Mouse (Mus musculus): ENCODE results near the gene Olfr56. TPM values are rescaled to one million over a fixed set of nuclear protein-coding genes. Genes with fewer than 3 reads are reported as not detected.
"Not testable (repeated sequence)": the region's sequence is repeated elsewhere in the genome, so short reads cannot be mapped to it uniquely, and the experiment has no call there.

Gene Olfr56
- polyA plus RNA-seq, 1 experiment from 2014 or later: not detected

DNA sequence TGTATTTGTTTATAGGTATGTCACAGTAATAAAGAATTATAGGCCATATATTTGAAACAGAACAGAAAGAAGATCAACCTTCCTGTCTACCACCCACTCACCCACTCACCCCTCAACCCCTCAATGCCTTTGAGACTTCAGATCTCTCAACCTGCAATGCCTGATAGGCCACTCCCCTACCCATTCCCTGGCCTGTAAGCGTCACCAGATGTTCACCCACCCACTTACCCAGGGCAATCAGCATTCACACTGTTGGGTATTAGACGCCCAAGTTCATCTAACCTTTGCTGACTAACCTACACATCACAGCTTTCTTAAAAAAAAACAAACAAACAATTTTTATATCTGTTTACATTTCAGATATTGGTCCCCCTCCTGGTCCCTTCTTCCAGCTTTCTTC is 83.2 kb downstream of the Olfr56 start:
- WGBS: 73% methylated on average over 2 of the region's 2 CpGs
- H3K4me1 ChIP-seq; H3K4me2 ChIP-seq; H3K9me3 ChIP-seq; ATAC-seq (ENCODE audit: extremely low read depth, insufficient number of reproducible peaks, low FRiP score, low TSS enrichment); H3K4me3 ChIP-seq; H3K27me3 ChIP-seq (replicated peaks); H3K36me3 ChIP-seq; H3K9ac ChIP-seq; H3K27ac ChIP-seq (replicated peaks): not testable (repeated sequence)

DNA sequence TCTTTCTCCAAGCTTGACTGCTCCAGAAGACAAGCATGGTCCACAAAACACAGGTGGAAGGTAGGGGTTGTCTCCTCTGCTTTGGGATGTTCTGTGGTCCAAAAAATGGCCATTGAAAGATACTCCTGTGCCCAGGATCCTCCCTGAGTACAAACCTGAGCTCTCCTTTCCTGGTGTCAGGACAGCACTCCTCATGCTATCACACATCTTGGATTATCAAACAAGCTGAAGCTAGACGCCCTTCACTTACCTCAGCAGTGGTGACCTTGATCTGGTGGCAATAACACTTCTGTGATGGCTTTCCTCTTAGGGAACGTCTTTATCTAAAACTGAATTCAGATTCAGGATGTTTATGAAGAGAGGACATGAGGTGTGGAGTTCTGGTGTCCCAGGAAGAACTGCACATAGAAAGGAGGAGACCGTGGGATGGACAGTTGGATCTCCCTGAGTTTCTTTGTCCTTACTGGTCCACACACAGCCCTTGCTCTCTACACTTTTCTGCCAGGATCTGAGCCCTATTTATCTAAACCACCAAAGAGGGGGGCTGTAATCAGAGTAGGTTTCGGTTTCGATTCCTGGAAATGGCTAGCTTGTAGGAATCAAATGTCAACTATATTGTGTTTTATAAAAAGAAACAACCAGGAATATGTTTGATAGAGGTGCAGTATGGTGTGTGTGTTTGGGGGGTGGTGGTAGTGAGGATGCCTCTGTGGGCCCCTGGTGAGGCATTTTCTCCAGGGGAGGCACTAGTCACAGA is 85.2 kb downstream of the Olfr56 start, which contains the start of gene Tgtp2:
Gene Tgtp2, minus strand, starts transcription at position 494 of the 757 bp plus-strand sequence.
- H3K27ac ChIP-seq (replicated peaks); H3K9ac ChIP-seq; ATAC-seq (ENCODE audit: extremely low read depth, insufficient number of reproducible peaks, low FRiP score, low TSS enrichment); H3K27me3 ChIP-seq (replicated peaks); H3K36me3 ChIP-seq; H3K9me3 ChIP-seq; H3K4me3 ChIP-seq; H3K4me2 ChIP-seq; H3K4me1 ChIP-seq: not testable (repeated sequence)
- 56% methylated on average over 5 of the region's 5 CpGs for WGBS

DNA sequence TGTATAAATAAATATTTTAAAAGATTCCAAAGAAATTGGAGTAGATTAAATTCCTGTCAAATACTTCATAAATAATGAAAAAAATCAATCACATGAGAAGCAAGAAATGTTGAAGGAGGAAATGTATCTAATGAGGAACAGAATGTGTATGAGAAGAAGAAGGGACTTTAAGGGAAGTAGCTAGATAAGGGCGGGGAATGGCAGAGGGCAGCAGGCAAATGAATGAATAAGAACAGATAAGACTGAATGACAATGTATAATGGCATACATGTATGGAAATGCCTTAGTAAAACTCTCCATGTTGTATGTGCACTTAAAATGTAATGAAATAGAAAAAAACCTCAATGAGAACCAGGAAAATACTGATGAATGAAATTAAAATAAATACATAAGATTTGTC is 89.7 kb downstream of the Olfr56 start:
- WGBS: 60% methylated on average over 1 of the region's 1 CpGs
- no peak for ATAC-seq (ENCODE audit: extremely low read depth, insufficient number of reproducible peaks, low FRiP score, low TSS enrichment)

DNA sequence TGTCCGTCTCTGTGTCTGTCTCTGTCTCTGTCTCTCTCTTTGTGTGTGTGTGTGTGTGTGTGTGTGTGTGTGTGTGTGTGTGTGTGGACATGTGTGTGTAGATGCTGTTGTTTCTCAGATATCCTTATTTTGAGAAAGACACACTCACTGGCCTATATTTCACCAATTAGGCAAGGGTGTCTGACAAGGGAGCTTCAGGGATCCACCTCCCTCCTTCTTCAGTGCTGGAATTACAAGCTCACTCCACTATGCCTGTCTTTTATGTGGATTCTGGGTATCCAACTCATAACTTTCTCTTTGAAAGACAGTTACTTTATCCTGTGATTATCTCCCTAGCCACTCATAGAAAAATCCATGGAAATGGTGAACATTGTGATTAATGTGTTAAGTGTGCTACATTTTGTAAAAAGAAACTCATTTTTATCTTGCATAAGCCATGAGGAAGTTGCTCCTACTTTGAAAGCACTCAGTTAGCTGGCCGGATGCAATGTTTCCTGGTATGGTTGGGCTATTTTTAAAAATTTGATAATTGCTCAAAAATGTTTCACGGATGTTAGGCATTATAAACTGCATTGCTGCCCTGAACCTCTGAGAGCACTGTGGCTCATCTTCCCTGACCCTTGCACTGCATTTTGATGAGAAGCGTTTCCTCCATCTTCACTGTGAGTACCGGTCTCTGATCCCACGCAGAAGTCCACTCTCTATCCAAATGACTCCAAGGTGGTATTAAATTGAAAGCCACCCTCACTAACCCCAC is 97.5 kb downstream of the Olfr56 start, which contains the start of gene Ifi47:
Gene Ifi47, plus strand, starts transcription at position 587 of the 757 bp plus-strand sequence.
- WGBS: 47% methylated on average over 6 of the region's 6 CpGs
- ATAC-seq (ENCODE audit: extremely low read depth, insufficient number of reproducible peaks, low FRiP score, low TSS enrichment); H3K36me3 ChIP-seq: not testable (repeated sequence)

More for the DNA sequence above, 89.7 kb downstream of the Olfr56 start:
- Histone ChIP-seq H3K4me1 (no peaks in the 10 kb centered on the region), H3K36me3 (no peaks in the 10 kb centered on the region), H3K27me3 (replicated peaks) (no peaks in the 10 kb centered on the region), H3K27ac (replicated peaks) (no peak overlapping the region), H3K4me3 (no peak overlapping the region), H3K9ac (no peak overlapping the region), H3K9me3 (no peaks in the 10 kb centered on the region), H3K4me2 (no peak overlapping the region)

DNA sequence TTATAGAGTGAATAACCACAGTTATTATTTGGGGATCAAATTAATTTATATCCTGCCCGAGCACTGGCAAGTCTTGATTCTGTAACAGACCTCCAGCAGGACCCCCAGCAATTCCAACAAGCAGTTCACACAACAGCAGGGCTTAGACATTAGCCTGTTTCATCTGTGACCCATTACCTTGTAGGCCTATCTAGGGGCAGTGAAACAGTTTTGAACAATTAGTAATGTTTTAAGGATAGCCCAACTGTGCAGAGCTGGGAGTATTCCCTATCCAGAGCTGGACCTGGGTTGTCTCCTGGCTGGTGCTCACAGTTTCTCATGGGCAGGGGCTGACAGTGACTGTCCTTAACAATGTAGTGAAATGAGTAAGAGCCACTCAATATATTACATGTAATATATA is 98.3 kb downstream of the Olfr56 start:
- Histone ChIP-seq H3K27me3 (replicated peaks) (no peaks in the 10 kb centered on the region), H3K4me1 (no peaks in the 10 kb centered on the region), H3K4me2 (no peak overlapping the region), H3K9me3 (no peaks in the 10 kb centered on the region), H3K27ac (replicated peaks) (no peak overlapping the region), H3K36me3 (no peaks in the 10 kb centered on the region), H3K4me3 (no peak overlapping the region), H3K9ac (no peak overlapping the region)
- no peak for ATAC-seq (ENCODE audit: extremely low read depth, insufficient number of reproducible peaks, low FRiP score, low TSS enrichment)
- 61% methylated on average over 1 of the region's 1 CpGs for WGBS

More for the DNA sequence above, 97.5 kb downstream of the Olfr56 start, which contains the start of gene Ifi47:
- H3K4me1 ChIP-seq; H3K4me3 ChIP-seq; H3K4me2 ChIP-seq; H3K9ac ChIP-seq; H3K9me3 ChIP-seq; H3K27me3 ChIP-seq (replicated peaks): not testable (repeated sequence)
- H3K27ac ChIP-seq (replicated peaks): peak within 1 kb of the TSS; percentile 15; the same call in 1 of the 2 replicates

DNA sequence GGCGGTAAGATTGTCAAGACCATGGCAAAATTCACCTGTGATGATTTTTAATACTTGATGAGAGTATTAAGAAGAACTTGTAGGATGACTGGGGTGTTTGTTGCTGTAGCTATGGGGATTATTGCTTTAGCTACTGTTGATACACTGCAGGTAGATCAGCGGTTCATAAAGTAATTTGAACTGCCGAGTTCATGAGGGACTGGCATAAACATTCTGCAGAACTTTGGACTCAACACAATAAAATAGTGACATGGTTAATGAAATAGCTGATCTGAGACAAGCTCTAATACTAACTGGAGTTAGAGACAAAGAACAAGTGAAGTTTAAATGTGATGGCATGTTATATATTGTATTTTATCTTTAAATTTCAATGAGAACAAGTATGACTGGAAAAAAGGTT is 100.0 kb downstream of the Olfr56 start:
- Histone ChIP-seq H3K36me3 (no peaks in the 10 kb centered on the region), H3K27ac (replicated peaks) (no peak overlapping the region), H3K27me3 (replicated peaks) (no peaks in the 10 kb centered on the region), H3K9me3 (no peaks in the 10 kb centered on the region), H3K4me3 (no peak overlapping the region), H3K9ac (no peak overlapping the region), H3K4me2 (no peak overlapping the region), H3K4me1 (no peaks in the 10 kb centered on the region)
- WGBS: 78% methylated on average over 3 of the region's 3 CpGs
- ATAC-seq (ENCODE audit: extremely low read depth, insufficient number of reproducible peaks, low FRiP score, low TSS enrichment): no peak

DNA sequence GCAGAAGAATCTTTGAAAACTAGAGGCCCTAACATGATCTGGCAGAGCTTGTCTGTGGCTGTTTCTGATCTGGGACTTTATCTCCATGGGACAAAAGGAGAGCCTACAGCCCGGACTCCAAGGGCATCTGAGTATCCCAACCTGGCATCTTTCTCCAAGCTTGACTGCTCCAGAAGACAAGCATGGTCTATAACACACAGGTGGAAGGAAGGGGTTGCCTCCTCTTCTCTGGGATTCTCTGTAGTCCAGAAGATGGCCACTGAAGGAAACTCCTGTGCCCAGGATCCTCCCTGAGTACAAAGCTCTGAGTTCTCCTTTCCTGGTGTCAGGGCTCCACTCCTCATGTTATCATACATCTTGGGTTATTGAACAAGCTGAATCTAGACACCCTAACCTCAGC is 101.9 kb downstream of the Olfr56 start:
- no peaks in the 10 kb centered on the region for H3K4me1 ChIP-seq
- no peaks in the 10 kb centered on the region for H3K9me3 ChIP-seq
- H3K9ac ChIP-seq: no peak overlapping the region
- no peaks in the 10 kb centered on the region for H3K27me3 ChIP-seq (replicated peaks)
- no peaks in the 10 kb centered on the region for H3K36me3 ChIP-seq
- WGBS: 55% methylated on average over 1 of the region's 1 CpGs
- no peak overlapping the region for H3K27ac ChIP-seq (replicated peaks)
- no peak overlapping the region for H3K4me2 ChIP-seq
- ATAC-seq (ENCODE audit: extremely low read depth, insufficient number of reproducible peaks, low FRiP score, low TSS enrichment): no peak
- no peak overlapping the region for H3K4me3 ChIP-seq

DNA sequence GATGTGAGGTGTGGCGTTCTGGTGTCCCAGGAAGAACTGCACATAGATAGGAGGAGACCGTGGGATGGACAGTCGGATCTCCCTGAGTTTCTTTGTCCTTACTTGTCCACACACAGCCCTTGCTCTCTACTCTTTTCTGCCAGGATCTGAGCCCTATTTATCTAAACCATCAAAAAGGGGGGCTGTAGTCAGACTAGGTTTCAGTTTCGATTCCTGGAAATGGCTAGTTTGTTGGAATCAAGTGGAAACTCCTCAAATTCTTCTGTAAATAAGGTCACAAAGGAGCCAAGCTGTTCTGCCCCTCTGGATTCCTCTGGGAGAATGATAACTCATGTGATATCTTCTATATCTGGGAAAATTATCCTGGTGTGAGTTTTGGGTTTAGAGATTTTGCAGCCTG is 102.7 kb downstream of the Olfr56 start:
- H3K27ac ChIP-seq (replicated peaks): no peak overlapping the region
- H3K4me1 ChIP-seq: no peaks in the 10 kb centered on the region
- H3K36me3 ChIP-seq: no peaks in the 10 kb centered on the region
- ATAC-seq (ENCODE audit: extremely low read depth, insufficient number of reproducible peaks, low FRiP score, low TSS enrichment): no peak
- H3K4me2 ChIP-seq: no peak overlapping the region
- H3K9me3 ChIP-seq: no peaks in the 10 kb centered on the region
- H3K9ac ChIP-seq: no peak overlapping the region
- no peak overlapping the region for H3K4me3 ChIP-seq
- H3K27me3 ChIP-seq (replicated peaks): no peaks in the 10 kb centered on the region
- WGBS: 76% methylated on average over 4 of the region's 4 CpGs

DNA sequence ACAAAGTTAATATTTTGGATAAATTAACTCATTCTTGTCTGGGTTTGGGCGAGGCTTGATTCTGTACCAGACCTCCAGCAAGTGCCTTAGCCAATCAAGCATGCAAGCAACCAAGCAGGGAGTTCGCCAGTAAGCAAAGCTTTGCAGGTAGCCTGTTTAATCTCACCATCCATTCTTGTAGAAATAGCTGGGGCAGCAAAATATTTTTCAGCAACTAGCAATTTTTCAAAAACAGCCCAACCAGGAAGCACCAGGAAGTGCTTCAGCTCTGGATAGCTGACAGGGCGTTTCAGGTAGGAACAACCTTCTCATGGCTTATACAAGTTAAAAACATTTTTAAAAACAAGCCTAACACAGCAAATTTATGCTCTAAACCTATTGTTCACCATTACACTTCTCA is 103.2 kb downstream of the Olfr56 start:
- H3K4me3 ChIP-seq: no peak overlapping the region
- no peaks in the 10 kb centered on the region for H3K36me3 ChIP-seq
- H3K4me1 ChIP-seq: no peaks in the 10 kb centered on the region
- WGBS: 70% methylated on average over 3 of the region's 3 CpGs
- H3K9ac ChIP-seq: no peak overlapping the region
- no peaks in the 10 kb centered on the region for H3K9me3 ChIP-seq
- ATAC-seq (ENCODE audit: extremely low read depth, insufficient number of reproducible peaks, low FRiP score, low TSS enrichment): no peak
- H3K27me3 ChIP-seq (replicated peaks): no peaks in the 10 kb centered on the region
- no peak overlapping the region for H3K4me2 ChIP-seq
- no peak overlapping the region for H3K27ac ChIP-seq (replicated peaks)

DNA sequence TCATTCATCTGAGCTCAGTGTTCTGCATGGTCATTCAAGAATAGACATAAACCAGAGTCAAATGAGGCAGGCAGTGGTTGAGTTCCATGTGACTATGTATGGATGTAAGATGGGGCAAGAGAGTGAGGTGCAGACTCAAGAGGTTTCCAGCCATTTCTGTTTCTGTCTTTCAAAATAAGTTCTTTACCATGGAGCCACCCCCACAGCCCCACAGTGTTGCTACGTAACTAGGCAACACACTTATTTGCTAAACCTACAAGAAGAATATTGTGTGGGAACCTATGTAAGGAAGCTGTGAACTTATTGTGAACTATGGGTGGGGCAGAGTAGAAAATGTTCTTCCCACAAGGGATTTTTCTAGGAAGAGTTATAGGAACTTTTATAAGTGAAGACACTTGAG is 104.5 kb downstream of the Olfr56 start:
- ATAC-seq (ENCODE audit: extremely low read depth, insufficient number of reproducible peaks, low FRiP score, low TSS enrichment): no peak
- WGBS: 82% methylated on average over 1 of the region's 1 CpGs
- peaks cover 5% of the 10 kb centered on the region for H3K4me1 ChIP-seq
- no peak overlapping the region for H3K9ac ChIP-seq
- H3K4me3 ChIP-seq: no peak overlapping the region
- no peaks in the 10 kb centered on the region for H3K36me3 ChIP-seq
- no peaks in the 10 kb centered on the region for H3K9me3 ChIP-seq
- no peaks in the 10 kb centered on the region for H3K27me3 ChIP-seq (replicated peaks)
- H3K27ac ChIP-seq (replicated peaks): no peak overlapping the region
- H3K4me2 ChIP-seq: no peak overlapping the region

DNA sequence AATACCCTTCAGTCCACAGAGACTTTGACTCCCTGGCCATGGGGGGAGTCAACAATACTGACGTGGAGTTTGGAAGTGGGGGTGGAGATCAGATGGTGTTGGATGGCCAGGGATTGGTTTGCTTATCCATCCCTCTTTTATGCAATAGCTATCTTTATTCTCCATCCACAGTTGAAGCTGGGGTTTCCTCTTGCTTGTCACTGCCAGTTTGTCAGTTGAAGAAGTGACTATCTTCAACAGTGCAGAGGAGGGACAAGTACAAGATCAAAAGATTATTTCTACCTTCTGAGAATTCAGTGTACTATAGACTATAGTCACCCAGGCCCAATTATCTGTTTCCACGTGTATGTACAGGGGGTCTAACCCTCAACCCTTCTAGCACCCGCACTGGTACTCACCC is 105.1 kb downstream of the Olfr56 start:
- ATAC-seq (ENCODE audit: extremely low read depth, insufficient number of reproducible peaks, low FRiP score, low TSS enrichment): no peak
- H3K36me3 ChIP-seq: no peaks in the 10 kb centered on the region
- H3K27me3 ChIP-seq (replicated peaks): no peaks in the 10 kb centered on the region
- H3K4me2 ChIP-seq: no peak overlapping the region
- 73% methylated on average over 3 of the region's 3 CpGs for WGBS
- H3K27ac ChIP-seq (replicated peaks): no peak overlapping the region
- H3K4me3 ChIP-seq: no peak overlapping the region
- H3K4me1 ChIP-seq: peaks cover 8% of the 10 kb centered on the region
- no peaks in the 10 kb centered on the region for H3K9me3 ChIP-seq
- H3K9ac ChIP-seq: no peak overlapping the region

Measured in heart, embryonic 13.5 days (tissue).